Mouse (Mus musculus): Measurements from ENCODE around the gene Crybb3. TPM values are rescaled to one million over a fixed set of nuclear protein-coding genes. Genes with fewer than 3 reads are reported as not detected.

Gene Crybb3
- polyA plus RNA-seq, 1 experiment from 2014 or later = 0.71 TPM

GRCm38 (mm10) chr5:113099546-113099945 is 18.2 kb upstream of the Crybb3 start:
- Histone ChIP-seq H3K4me1 (replicated peaks; ENCODE audit: insufficient read depth, low read length) (no peaks in the 10 kb centered on the region), H3K9me3 (replicated peaks; ENCODE audit: low read length) (no peaks in the 10 kb centered on the region), H3K27ac (no peak overlapping the region), H3K9ac (ENCODE audit: low read depth, low read length) (no peak overlapping the region), H3K27me3 (ENCODE audit: insufficient read depth, low read length) (no peaks in the 10 kb centered on the region), H3K36me3 (ENCODE audit: insufficient read depth, low read length) (peaks cover 16% of the 10 kb centered on the region; the same call in 1 of the 2 replicates), H3K4me3 (replicated peaks; ENCODE audit: low read depth, low read length) (no peak overlapping the region), H3K4me2 (ENCODE audit: low read length) (no peak overlapping the region)
- ATAC-seq (replicated peaks; ENCODE audit: low FRiP score, low read depth) = peak; percentile 44
- peak; percentile 94 for DNase-seq (ENCODE audit: low spot score)
- TF ChIP-seq CTCF (IDR thresholded peaks at IDR 0.05; ENCODE audit: low read depth) = peak; percentile 100
- 21% methylated on average over 1 of the region's 1 CpGs for WGBS

DNA sequence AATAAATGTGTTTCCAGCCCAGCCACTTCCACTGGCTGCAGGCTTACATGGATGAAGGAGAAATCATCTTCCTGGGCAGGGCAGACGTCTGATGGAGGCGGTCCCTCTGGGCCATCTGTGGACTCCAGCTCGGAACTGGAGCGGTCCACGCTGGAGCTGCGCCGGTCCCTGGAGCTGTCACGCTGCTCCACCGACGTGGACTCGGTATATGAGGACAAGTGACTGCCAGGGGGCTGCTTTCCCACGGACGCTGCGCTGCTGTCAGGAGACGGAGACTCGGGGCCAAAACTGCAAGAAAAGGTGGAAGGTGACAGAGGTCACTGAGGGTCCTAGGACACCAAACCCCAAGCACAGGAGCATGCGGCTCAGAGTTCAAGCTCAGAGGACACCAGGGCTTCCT is 16.2 kb upstream of the Crybb3 start:
- no peaks in the 10 kb centered on the region for H3K4me1 ChIP-seq (replicated peaks; ENCODE audit: insufficient read depth, low read length)
- no peak overlapping the region for H3K9ac ChIP-seq (ENCODE audit: low read depth, low read length)
- DNase-seq (ENCODE audit: low spot score) (no peak), ATAC-seq (replicated peaks; ENCODE audit: low FRiP score, low read depth) (no peak)
- H3K36me3 ChIP-seq (ENCODE audit: insufficient read depth, low read length) = peaks cover 23% of the 10 kb centered on the region
- WGBS = 90% methylated on average over 17 of the region's 17 CpGs
- no peaks in the 10 kb centered on the region for H3K9me3 ChIP-seq (replicated peaks; ENCODE audit: low read length)
- no peak overlapping the region for H3K4me2 ChIP-seq (ENCODE audit: low read length)
- no peak for TF ChIP-seq CTCF (IDR thresholded peaks at IDR 0.05; ENCODE audit: low read depth)
- no peak overlapping the region for H3K4me3 ChIP-seq (replicated peaks; ENCODE audit: low read depth, low read length)
- no peaks in the 10 kb centered on the region for H3K27me3 ChIP-seq (ENCODE audit: insufficient read depth, low read length)
- H3K27ac ChIP-seq = no peak overlapping the region

DNA sequence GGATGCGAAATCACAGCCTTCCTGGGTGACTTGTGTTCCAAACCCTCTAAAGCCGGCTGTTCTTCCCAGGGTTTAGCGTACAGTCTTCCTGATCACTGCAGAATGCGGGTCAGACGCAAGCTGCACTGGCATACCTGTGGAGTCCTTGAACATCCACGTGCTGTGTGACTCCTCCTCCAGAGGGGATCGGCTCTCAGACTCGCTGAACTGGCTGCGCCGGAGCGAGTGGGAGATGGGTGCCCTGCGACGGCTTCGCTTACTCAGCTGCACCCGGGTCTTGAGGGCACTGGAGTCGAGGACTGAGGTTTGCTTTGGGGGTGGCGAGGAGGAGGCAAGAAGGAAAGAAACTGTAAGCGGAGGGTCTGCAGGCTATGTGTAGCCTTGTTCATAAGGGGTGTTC is 14.1 kb upstream of the Crybb3 start:
- Histone ChIP-seq H3K27ac (no peak overlapping the region), H3K9ac (ENCODE audit: low read depth, low read length) (no peak overlapping the region), H3K9me3 (replicated peaks; ENCODE audit: low read length) (no peaks in the 10 kb centered on the region), H3K4me1 (replicated peaks; ENCODE audit: insufficient read depth, low read length) (0 out of 2 replicates have a peak, but pooled peaks cover 5% of the 10 kb centered on the region), H3K4me2 (ENCODE audit: low read length) (no peak overlapping the region), H3K36me3 (ENCODE audit: insufficient read depth, low read length) (peaks cover 23% of the 10 kb centered on the region), H3K27me3 (ENCODE audit: insufficient read depth, low read length) (no peaks in the 10 kb centered on the region), H3K4me3 (replicated peaks; ENCODE audit: low read depth, low read length) (no peak overlapping the region)
- DNase-seq (ENCODE audit: low spot score) = no peak
- no peak for ATAC-seq (replicated peaks; ENCODE audit: low FRiP score, low read depth)
- TF ChIP-seq CTCF (IDR thresholded peaks at IDR 0.05; ENCODE audit: low read depth) = no peak
- 84% methylated on average over 18 of the region's 18 CpGs for WGBS

GRCm38 (mm10) chr5:113092406-113092805 is 11.0 kb upstream of the Crybb3 start:
- no peak for ATAC-seq (replicated peaks; ENCODE audit: low FRiP score, low read depth)
- no peak for TF ChIP-seq CTCF (IDR thresholded peaks at IDR 0.05; ENCODE audit: low read depth)
- WGBS = 46% methylated on average over 7 of the region's 7 CpGs
- Histone ChIP-seq H3K4me3 (replicated peaks; ENCODE audit: low read depth, low read length) (no peak overlapping the region), H3K4me2 (ENCODE audit: low read length) (no peak overlapping the region), H3K27me3 (ENCODE audit: insufficient read depth, low read length) (no peaks in the 10 kb centered on the region), H3K9me3 (replicated peaks; ENCODE audit: low read length) (no peaks in the 10 kb centered on the region), H3K9ac (ENCODE audit: low read depth, low read length) (no peak overlapping the region), H3K27ac (no peak overlapping the region), H3K4me1 (replicated peaks; ENCODE audit: insufficient read depth, low read length) (0 out of 2 replicates have a peak, but pooled peaks cover 5% of the 10 kb centered on the region), H3K36me3 (ENCODE audit: insufficient read depth, low read length) (peaks cover 24% of the 10 kb centered on the region)
- no peak for DNase-seq (ENCODE audit: low spot score)

- Histone ChIP-seq H3K4me2 (ENCODE audit: low read length) (no peak overlapping the region), H3K4me1 (replicated peaks; ENCODE audit: insufficient read depth, low read length) (0 out of 2 replicates have a peak, but pooled peaks cover 5% of the 10 kb centered on the region), H3K4me3 (replicated peaks; ENCODE audit: low read depth, low read length) (no peak overlapping the region), H3K9ac (ENCODE audit: low read depth, low read length) (no peak overlapping the region), H3K27ac (no peak overlapping the region; the same call in 1 of the 2 replicates), H3K27me3 (ENCODE audit: insufficient read depth, low read length) (no peaks in the 10 kb centered on the region), H3K36me3 (ENCODE audit: insufficient read depth, low read length) (peaks cover 19% of the 10 kb centered on the region), H3K9me3 (replicated peaks; ENCODE audit: low read length) (no peaks in the 10 kb centered on the region)
- DNase-seq (ENCODE audit: low spot score) = peak; percentile 89
- WGBS = 49% methylated on average over 5 of the region's 5 CpGs
- ATAC-seq (replicated peaks; ENCODE audit: low FRiP score, low read depth) = peak; percentile 78
- peak; percentile 84 for TF ChIP-seq CTCF (IDR thresholded peaks at IDR 0.05; ENCODE audit: low read depth)
These were observed 9.8 kb upstream of the Crybb3 start for GRCm38 (mm10) chr5:113091162-113091561.

DNA sequence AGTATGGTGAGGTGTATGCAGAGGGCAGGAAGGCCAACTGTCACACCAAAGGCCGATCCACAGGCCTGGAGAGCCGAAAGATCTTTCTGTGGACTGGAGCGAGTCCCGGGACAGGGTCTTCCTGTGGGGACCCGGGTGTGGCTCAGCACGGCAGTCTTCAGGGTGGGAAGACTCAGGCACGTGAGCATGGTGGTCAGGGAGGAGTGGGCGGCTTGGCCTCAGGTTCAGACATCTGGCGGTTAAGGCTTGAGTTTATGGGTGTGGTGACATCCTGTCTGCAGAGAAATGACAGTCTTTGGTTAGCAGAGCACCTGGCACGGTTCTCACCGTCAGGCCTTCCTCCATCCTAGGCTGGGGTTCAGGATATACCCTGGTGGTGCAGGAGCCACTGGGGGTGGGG is 9.4 kb upstream of the Crybb3 start:
- H3K9ac ChIP-seq (ENCODE audit: low read depth, low read length) = no peak overlapping the region
- H3K4me1 ChIP-seq (replicated peaks; ENCODE audit: insufficient read depth, low read length) = 0 out of 2 replicates have a peak, but pooled peaks cover 5% of the 10 kb centered on the region
- no peak for DNase-seq (ENCODE audit: low spot score)
- no peaks in the 10 kb centered on the region for H3K27me3 ChIP-seq (ENCODE audit: insufficient read depth, low read length)
- H3K27ac ChIP-seq = no peak overlapping the region; the same call in 1 of the 2 replicates
- no peak for TF ChIP-seq CTCF (IDR thresholded peaks at IDR 0.05; ENCODE audit: low read depth)
- 50% methylated on average over 11 of the region's 11 CpGs for WGBS
- no peak overlapping the region for H3K4me2 ChIP-seq (ENCODE audit: low read length)
- H3K4me3 ChIP-seq (replicated peaks; ENCODE audit: low read depth, low read length) = no peak overlapping the region
- no peak; the same call in 1 of the 2 replicates for ATAC-seq (replicated peaks; ENCODE audit: low FRiP score, low read depth)
- no peaks in the 10 kb centered on the region for H3K9me3 ChIP-seq (replicated peaks; ENCODE audit: low read length)
- peaks cover 17% of the 10 kb centered on the region for H3K36me3 ChIP-seq (ENCODE audit: insufficient read depth, low read length)

Data from kidney, postnatal 0 days (tissue).